Mouse (Mus musculus) erythroid progenitor cell, adult 5-6 weeks (primary cell): ENCODE data around the gene Il18rap. TPM values are rescaled to one million over a fixed set of nuclear protein-coding genes. Genes with fewer than 3 reads are reported as not detected.
"Not testable (repeated sequence)": the region's sequence is repeated elsewhere in the genome, so short reads cannot be mapped to it uniquely, and the experiment has no call there.

Source experiments
- ATAC-seq: replicated peaks from 2 replicates; pipeline ENCODE4 v1.8.0; 2016; ENCODE audit warnings: moderate number of reproducible peaks, mild to moderate bottlenecking, moderate TSS enrichment, inconsistent platforms; ENCODE audit not compliant: poor library complexity, low FRiP score, severe bottlenecking
- total RNA-seq, 2 experiments: library from RNA; stranded (forward) in 1 of 2; stranded (reverse) in 1 of 2; fragments of 150-400 nt in 1 of 2; fragments of 186-747, 209-891 nt in 1 of 2; gene quantifications; 2 replicates each; pipeline versions ENCODE4 v1.2.3 to v1.2.4; 2015 to 2017; ENCODE audit warnings: low replicate concordance in 2 of 2

The Il18rap gene
- total RNA-seq, 2 experiments from 2014 or later = 5.4 to 5.6 TPM

- ATAC-seq = no peak
These were observed 14.1 kb downstream of the Il18rap start for GRCm38 (mm10) chr1:40529287-40529686.

- ATAC-seq = no peak
These were observed 22.4 kb downstream of the Il18rap start for GRCm38 (mm10) chr1:40537577-40537976.

GRCm38 (mm10) chr1:40544650-40545049 lies 29.5 kb downstream of the Il18rap start:
- ATAC-seq = no peak

GRCm38 (mm10) chr1:40546645-40547044 lies 31.5 kb downstream of the Il18rap start:
- ATAC-seq = no peak

- no peak for ATAC-seq
These were observed 32.0 kb downstream of the Il18rap start for GRCm38 (mm10) chr1:40547064-40547572.

- no peak for ATAC-seq
These were observed 32.6 kb downstream of the Il18rap start for GRCm38 (mm10) chr1:40547762-40548161.

- no peak for ATAC-seq
These were observed 54.2 kb downstream of the Il18rap start for GRCm38 (mm10) chr1:40569374-40569773.

- no peak for ATAC-seq
These were observed 64.6 kb downstream of the Il18rap start, which contains the start of gene Slc9a4 for GRCm38 (mm10) chr1:40579784-40580183. TSS of gene Slc9a4 (plus strand) at chr1:40580081.

GRCm38 (mm10) chr1:40580269-40580668 lies 65.1 kb downstream of the Il18rap start:
- ATAC-seq = no peak

GRCm38 (mm10) chr1:40586776-40587175 lies 71.6 kb downstream of the Il18rap start:
- no peak for ATAC-seq

GRCm38 (mm10) chr1:40590931-40591330 lies 75.8 kb downstream of the Il18rap start:
- ATAC-seq = no peak

GRCm38 (mm10) chr1:40597822-40598221 lies 82.7 kb downstream of the Il18rap start:
- no peak for ATAC-seq

- not testable (repeated sequence) for ATAC-seq
These were observed 84.5 kb downstream of the Il18rap start for GRCm38 (mm10) chr1:40599661-40600060.

GRCm38 (mm10) chr1:40600394-40601327 lies 85.5 kb downstream of the Il18rap start:
- no peak for ATAC-seq

Other genes with a start within 250 kb of the Il18rap start
- gene Il1rl2, start 190.8 kb upstream of the Il18rap start, total RNA-seq (2015; ENCODE audit: low replicate concordance) = 2.5 and 3.4 TPM in 2 replicates
- 2.8 TPM in 1 of 2 replicates, not detected in the other for gene Il1rl2, start 190.8 kb upstream of the Il18rap start, total RNA-seq (2017; ENCODE audit: low replicate concordance)
- 34.2 and 38.6 TPM in 2 replicates for gene Il1rl1, start 85.8 kb upstream of the Il18rap start, total RNA-seq (2015; ENCODE audit: low replicate concordance)
- gene Il1rl1, start 85.8 kb upstream of the Il18rap start, total RNA-seq (2017; ENCODE audit: low replicate concordance) = 40.8 and 42.7 TPM in 2 replicates
- not detected in 2 replicates for gene Il18r1, start 49.8 kb upstream of the Il18rap start, total RNA-seq (2015; ENCODE audit: low replicate concordance)
- gene Il18r1, start 49.8 kb upstream of the Il18rap start, total RNA-seq (2017; ENCODE audit: low replicate concordance) = 2.4 and 4.0 TPM in 2 replicates
- not detected in 2 replicates for gene Slc9a4, start 64.7 kb downstream of the Il18rap start, total RNA-seq (2015; ENCODE audit: low replicate concordance)
- gene Slc9a4, start 64.7 kb downstream of the Il18rap start, total RNA-seq (2017; ENCODE audit: low replicate concordance) = not detected in 2 replicates
- not detected in 2 replicates for gene Slc9a2, start 165.2 kb downstream of the Il18rap start, total RNA-seq (2015; ENCODE audit: low replicate concordance)
- not detected in 2 replicates for gene Slc9a2, start 165.2 kb downstream of the Il18rap start, total RNA-seq (2017; ENCODE audit: low replicate concordance)